Mouse (Mus musculus): ENCODE results near the gene Krt34.

- no peak for TF ChIP-seq CTCF (IDR thresholded peaks at IDR 0.05; ENCODE audit: control insufficient read depth, insufficient read depth, insufficient replicate concordance, low read depth, low read length)
- no peak for TF ChIP-seq POLR2A (IDR thresholded peaks at IDR 0.05; ENCODE audit: control insufficient read depth, low read depth, low read length)
These were observed 25.1 kb upstream of the Krt34 start for GRCm38 (mm10) chr11:100066236-100067010.

Data from testis, adult 2 months (tissue).